Mouse (Mus musculus) mesoderm, embryonic 11.5 days (tissue): ENCODE data around the gene Snx13.

Source experiments
- DNase-seq: peaks from one replicate; pipeline ENCODE4 v3.0.0-alpha.2; 2012; ENCODE audit warnings: low read depth, low spot score

Snx13 gene

GRCm38 (mm10) chr12:35047320-35048225 lies 587 bp downstream of the Snx13 start:
- peak; percentile 44 for DNase-seq

- no peak for DNase-seq
Measured at GRCm38 (mm10) chr12:35048891-35049290, 1.9 kb downstream of the Snx13 start.

- no peak for DNase-seq
Measured at GRCm38 (mm10) chr12:35050501-35050900, 3.5 kb downstream of the Snx13 start.

- DNase-seq, result no peak
Measured at GRCm38 (mm10) chr12:35050964-35051758, 4.2 kb downstream of the Snx13 start.

- DNase-seq, result no peak
Measured at GRCm38 (mm10) chr12:35054420-35054819, 7.4 kb downstream of the Snx13 start.

GRCm38 (mm10) chr12:35055114-35056095 lies 8.4 kb downstream of the Snx13 start:
- DNase-seq, result no peak

GRCm38 (mm10) chr12:35063697-35064468 lies 16.9 kb downstream of the Snx13 start:
- DNase-seq, result no peak

- no peak for DNase-seq
Measured at GRCm38 (mm10) chr12:35067621-35068020, 20.6 kb downstream of the Snx13 start.

GRCm38 (mm10) chr12:35071336-35071735 lies 24.4 kb downstream of the Snx13 start:
- DNase-seq, result no peak

GRCm38 (mm10) chr12:35072178-35072577 lies 25.2 kb downstream of the Snx13 start:
- DNase-seq, result no peak

- DNase-seq, result no peak
Measured at GRCm38 (mm10) chr12:35075993-35076392, 29.0 kb downstream of the Snx13 start.

GRCm38 (mm10) chr12:35123549-35123948 lies 76.6 kb downstream of the Snx13 start:
- DNase-seq, result no peak

- DNase-seq, result no peak
Measured at GRCm38 (mm10) chr12:35153186-35153585, 106.2 kb downstream of the Snx13 start.

- DNase-seq, result no peak
Measured at GRCm38 (mm10) chr12:35154149-35154548, 107.2 kb downstream of the Snx13 start.

GRCm38 (mm10) chr12:35157237-35157636 lies 110.3 kb downstream of the Snx13 start:
- no peak for DNase-seq

GRCm38 (mm10) chr12:35161690-35162089 lies 114.7 kb downstream of the Snx13 start:
- DNase-seq, result no peak

GRCm38 (mm10) chr12:35170275-35170674 lies 123.3 kb downstream of the Snx13 start:
- no peak for DNase-seq

- DNase-seq, result peak; percentile 81
Measured at GRCm38 (mm10) chr12:35175938-35176337, 129.0 kb downstream of the Snx13 start.

GRCm38 (mm10) chr12:35176628-35177027 lies 129.6 kb downstream of the Snx13 start:
- no peak for DNase-seq

GRCm38 (mm10) chr12:35182675-35183074 lies 135.7 kb downstream of the Snx13 start:
- peak; percentile 84 for DNase-seq

GRCm38 (mm10) chr12:35184261-35184660 lies 137.3 kb downstream of the Snx13 start:
- no peak for DNase-seq
